Mouse (Mus musculus) 3134 (cell line): ENCODE measurements around the gene Tspan5.

ENCODE experiments used
- DNase-seq: peaks from one replicate; pipeline ENCODE4 v3.0.0-alpha.2; 2011; ENCODE audit warnings: low spot score; ENCODE audit not compliant: insufficient read length; ENCODE audit errors: extremely low read depth

Tspan5 gene

DNA sequence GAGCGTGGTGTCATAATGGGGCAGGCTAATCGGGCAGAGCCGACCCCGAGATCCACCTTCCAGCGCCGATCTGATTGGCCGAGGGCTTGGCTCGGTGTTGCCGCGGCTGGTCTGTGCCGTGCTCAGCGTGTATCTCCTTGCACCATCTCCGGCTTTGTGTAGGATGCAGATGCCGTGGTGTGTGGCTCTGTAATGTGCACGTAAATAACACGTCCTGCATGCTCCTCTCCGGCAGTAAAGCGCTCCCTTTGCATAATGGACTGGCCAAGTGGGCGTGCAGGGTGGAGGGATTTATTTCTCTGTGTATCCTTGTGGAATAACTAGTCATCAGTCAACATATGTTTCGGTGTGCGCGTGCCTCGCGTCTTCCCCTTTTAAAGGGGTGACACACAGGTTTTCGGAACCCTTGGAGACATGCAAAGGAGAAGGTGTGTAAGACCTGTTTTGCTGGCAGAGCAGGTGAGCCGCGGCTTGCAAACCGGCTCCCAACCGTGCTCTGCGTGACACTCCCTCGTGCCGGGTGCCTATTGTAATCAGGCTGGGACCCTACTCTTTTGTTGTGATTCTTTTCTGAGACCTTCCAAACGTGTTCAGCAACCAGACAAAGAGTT lies 1.2 kb downstream of the Tspan5 start:
- peak; percentile 87 for DNase-seq

- no peak for DNase-seq
Measured at GRCm38 (mm10) chr3:138744030-138744774, 2.2 kb downstream of the Tspan5 start.

DNA sequence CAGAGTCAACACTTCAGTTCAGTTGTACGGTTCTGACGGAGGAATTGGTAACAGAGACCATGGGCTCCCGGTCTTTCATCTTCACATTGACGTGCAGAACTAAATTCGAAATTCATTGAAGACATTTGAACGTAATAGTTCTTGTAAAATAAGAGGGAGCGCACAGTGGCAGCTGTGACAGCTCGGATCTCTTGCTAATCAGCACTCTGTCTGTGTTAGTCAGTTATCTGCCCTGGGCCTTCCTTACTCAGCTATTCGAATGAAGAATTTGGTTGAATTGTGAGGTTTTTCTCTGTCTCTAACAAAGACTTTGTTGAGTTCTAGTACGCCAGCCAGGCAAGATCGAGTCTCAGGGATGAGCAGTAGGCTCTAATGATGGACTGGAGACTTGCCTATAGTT lies 3.1 kb downstream of the Tspan5 start:
- DNase-seq = no peak

DNA sequence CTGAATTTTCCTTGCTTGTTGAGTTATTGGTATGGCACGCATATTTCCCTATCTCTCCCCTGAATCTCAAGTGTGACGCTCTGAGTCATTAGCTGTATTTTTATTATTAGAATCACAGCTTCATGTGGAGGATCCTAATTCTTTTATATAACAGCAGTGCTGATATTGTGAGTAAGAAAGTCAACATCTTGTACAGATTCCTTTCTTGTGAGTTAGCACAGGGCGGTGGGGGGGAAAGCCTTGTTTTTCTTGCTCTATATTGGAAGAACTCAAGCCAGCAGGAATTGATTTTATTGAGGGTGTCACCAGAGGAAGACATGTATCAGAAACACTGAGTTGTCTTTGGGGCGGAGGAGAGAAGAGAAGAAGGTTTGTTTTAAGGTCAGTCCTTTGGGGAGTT lies 3.6 kb downstream of the Tspan5 start:
- peak; percentile 63 for DNase-seq

- DNase-seq = no peak
Measured at GRCm38 (mm10) chr3:138746556-138746955, 4.6 kb downstream of the Tspan5 start.

GRCm38 (mm10) chr3:138747035-138747434 lies 5.0 kb downstream of the Tspan5 start:
- no peak for DNase-seq

GRCm38 (mm10) chr3:138747985-138748384 lies 6.0 kb downstream of the Tspan5 start:
- no peak for DNase-seq

DNA sequence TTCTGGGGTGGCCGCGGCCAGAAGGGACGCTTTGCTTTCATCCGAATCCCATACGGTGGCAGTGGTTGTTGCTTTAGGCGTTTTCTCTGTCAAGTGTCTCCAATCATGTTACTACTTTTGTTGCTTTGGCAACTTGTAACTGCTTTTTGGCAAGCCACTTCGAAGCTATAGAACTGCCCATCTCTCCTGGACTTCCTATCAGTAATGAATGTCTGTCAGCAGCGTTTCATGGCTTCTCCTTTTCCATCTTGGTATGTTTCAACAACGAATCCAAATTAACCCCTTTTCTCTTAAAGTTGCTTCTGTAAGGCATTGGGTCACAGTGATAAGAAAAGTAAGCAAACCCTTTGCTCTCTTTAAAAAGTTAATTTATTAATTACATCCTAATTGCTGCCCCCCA lies 7.7 kb downstream of the Tspan5 start:
- no peak for DNase-seq

DNA sequence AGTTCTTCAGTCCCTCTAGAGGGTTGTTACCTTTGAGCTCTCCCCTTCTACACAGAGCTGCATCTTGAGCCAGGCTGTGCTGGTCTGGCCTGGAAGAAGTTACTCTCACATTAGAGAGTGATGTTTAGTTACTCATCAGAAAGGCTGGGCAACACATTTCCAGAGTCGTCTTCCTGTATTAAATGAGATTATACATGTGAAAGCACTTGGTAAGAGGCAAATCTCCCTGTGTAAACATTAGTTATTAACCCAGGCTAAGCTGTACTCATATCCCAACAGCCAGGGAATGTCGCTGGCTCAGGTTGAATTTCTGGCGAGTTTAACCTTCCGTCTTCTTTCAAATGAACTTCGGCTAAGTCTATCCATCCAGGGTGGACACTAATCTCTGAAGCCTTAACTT lies 9.3 kb downstream of the Tspan5 start:
- DNase-seq = no peak

DNA sequence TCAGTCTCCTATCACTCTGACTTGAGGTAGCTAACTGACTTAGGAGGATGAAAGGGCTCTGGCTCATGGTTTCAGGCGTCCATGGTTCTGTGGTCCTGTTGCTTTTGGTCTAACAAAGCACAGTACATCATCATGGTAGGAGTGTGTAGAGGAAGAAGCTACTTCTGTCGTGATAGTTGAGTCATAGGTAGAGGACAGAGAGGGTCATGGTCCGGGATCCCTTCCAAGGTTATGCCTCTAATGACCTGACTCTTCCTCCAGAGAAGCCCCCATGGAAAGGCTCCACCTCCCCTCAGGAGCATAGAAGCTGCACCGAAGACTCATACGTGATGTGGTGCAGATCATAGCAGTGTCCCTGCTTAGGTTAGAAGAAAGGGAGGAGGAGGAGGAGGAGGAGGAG lies 10.1 kb downstream of the Tspan5 start:
- DNase-seq = no peak

DNA sequence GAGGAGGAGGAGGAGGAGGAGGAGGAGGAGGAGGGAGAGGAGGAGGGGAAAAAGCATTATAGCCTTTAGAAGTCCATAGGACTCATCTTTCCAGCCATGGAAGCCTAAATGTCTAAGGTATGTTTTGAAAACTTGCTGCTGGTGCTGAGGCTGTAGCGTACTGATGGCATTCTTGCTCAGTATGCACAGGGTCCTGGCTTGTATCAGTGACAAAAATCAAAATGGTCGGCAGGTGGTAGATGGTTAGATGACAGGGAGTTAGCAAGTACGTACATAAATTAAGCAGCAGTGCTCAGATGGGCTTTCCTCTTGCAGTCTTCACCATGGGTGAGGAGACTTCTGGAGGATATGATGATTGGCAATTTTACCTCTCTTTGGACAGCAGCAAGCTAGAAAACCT lies 10.8 kb downstream of the Tspan5 start:
- no peak for DNase-seq

- DNase-seq = no peak
Measured at GRCm38 (mm10) chr3:138753182-138753885, 11.3 kb downstream of the Tspan5 start.

- DNase-seq = no peak
Measured at GRCm38 (mm10) chr3:138754328-138754727, 12.3 kb downstream of the Tspan5 start.

DNA sequence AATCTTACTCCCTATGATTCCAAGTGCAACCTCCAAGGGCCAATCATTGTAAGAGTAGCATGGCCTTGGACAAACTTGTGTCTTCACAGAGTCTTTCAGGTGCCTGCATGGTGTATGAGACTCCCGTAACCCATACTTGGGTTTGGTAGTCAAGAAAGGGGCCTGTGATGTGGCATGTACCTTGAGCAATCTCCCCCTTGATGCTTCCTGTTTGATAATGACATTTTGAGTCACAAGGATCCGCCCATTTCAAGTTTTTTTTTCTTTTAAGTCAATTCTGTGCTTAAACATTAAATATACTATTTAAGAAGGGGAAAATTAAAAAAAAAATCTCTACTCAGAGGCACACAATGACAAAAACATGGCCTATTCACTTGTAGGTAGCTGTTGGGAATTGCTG lies 15.3 kb downstream of the Tspan5 start:
- DNase-seq = no peak

DNA sequence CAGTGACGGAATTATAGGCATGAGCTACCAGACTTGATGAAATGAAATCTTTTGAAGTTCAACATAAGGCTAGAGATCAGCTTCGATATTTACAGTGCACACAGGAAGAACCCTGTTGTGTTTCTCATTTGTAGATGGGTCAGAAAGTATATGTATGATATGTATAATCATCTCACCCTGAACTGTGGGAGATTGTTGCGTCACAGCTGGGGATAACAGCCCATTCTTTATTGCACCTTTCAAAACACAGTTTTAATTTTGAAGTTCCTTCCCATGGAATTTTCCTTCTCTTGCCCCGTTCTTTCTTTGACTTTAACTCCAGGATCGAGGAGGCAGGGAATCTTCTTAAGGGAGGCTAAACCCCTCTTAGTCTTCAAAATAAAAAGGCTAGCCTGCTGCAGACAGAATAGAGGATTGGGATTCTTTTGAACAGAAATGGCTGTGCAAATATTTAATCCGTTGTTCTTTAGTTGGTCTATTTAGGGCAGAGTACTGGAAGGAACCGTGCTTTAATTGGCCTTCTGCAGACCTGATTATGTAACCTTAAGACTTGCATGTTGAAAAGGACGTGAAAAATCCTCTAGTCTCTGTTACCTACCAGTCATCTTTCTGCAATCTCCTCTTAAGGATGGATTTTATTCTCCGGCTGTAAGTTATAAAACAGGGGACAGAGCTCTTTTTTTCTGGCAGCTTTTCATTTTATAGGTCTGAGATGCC lies 18.1 kb downstream of the Tspan5 start:
- no peak for DNase-seq

DNA sequence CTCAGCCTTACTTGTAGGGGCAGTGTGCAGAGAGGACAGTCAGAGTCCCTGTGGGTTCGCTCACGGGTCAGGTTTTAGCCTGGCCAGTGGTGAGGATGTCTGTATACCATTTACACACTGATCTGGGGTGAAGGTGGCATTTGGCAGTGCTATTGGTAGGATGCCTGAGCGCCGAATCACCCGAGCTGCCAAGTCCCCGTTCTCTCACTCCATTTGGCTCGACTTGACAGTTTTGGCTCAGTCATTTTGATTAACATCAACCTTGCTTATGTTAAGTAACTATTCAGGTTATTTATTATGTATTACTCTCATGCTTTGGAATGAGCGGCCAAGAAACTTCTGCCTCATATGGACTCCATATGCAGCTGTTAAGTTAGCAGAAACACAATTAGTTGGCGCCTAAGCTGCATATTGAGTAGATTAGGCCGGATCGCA lies 18.7 kb downstream of the Tspan5 start:
- peak; percentile 61 for DNase-seq

- no peak for DNase-seq
Measured at GRCm38 (mm10) chr3:138761531-138761930, 19.5 kb downstream of the Tspan5 start.

GRCm38 (mm10) chr3:138763941-138764340 lies 21.9 kb downstream of the Tspan5 start:
- DNase-seq = no peak

DNA sequence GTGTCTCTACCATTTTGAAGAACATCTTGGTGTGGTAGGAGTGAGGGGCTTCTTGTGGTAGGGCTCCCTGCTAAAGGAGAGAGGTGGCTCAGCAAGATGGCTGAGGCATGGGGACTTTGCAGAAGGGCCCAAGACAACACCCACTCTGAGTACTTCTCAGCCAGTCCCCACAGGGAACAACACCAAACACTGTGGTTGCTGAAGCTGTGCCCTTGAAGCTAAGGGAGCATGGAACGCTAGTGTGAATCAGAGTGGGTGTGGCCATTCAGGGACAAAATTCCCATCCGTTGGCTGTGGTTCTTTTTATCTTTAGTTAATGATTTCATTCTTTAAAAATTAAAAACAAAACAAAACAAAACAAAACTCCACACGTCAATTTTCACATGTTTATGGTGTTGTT lies 22.8 kb downstream of the Tspan5 start:
- DNase-seq = peak; percentile 65

DNA sequence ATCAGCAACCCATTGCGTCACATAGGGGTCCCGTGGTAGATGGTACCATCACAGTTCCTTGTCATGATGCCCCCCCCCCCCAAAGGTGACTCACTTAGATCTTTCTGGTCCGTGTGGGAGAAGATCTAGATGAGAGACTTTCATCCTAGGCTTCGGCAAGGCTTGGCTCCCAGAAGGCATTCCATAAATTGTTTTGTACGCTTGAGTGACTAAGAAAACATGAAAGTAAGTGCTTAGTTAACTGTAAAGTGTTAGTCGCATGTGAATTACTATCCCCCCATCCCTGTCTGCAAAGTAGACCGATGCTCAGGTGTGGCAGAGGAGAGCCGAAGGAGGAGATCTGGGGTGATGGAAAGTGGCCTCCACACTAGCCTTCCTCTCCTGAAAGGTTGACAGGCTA lies 25.0 kb downstream of the Tspan5 start:
- DNase-seq = peak; percentile 57

DNA sequence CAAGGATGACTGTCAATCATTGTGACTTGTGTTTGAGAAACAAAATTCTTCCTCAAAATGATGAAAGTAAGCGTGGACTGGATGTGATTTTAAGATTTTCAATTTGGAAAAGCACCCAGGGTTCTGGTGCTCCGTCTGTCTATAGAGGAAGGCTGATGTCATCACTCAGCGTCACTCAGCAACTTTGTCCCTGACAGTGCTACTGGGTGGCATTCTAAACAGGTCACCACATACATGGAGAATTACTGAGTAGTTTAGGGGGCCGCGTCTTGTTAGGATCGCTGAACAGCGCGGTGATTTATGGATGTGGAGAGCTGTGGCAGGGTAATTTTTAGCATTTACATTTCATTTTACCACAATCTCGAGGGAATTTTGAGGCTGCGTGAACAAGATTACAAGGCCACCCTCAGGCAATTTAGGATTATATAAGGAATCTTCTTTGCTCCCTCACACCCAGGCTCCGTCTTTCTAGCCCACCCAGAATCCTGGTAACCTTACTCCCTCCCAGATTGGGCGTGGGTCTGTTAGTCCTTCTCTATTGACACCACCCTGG lies 26.6 kb downstream of the Tspan5 start:
- no peak for DNase-seq
